Mouse (Mus musculus) spleen, adult 18-20 months (tissue): ENCODE results near the gene 4933402J07Rik.

ENCODE experiments used
- DNase-seq, 2 experiments: peaks; one replicate each; pipeline ENCODE4 v3.0.0; 2022; ENCODE audit warnings: mixed read lengths in 2 of 2

The 4933402J07Rik gene

GRCm38 (mm10) chr8:87629656-87630055 lies 66.0 kb downstream of the 4933402J07Rik start:
- no peak for DNase-seq

- DNase-seq = peak; percentile 16 to 28
These were observed 68.1 kb downstream of the 4933402J07Rik start for GRCm38 (mm10) chr8:87631776-87632175.

GRCm38 (mm10) chr8:87636226-87636742 lies 72.6 kb downstream of the 4933402J07Rik start:
- no peak for DNase-seq
